Mouse (Mus musculus) heart, adult 18-20 months (tissue): Measurements from ENCODE around the gene Krcc1. TPM values are rescaled to one million over a fixed set of nuclear protein-coding genes. Genes with fewer than 3 reads are reported as not detected.
A peak's percentile ranks its signal among the peaks of the same experiment; 100 is the strongest.
"Not testable (repeated sequence)": the region's sequence is repeated elsewhere in the genome, so short reads cannot be mapped to it uniquely, and the experiment has no call there.

Experiments used
- DNase-seq, 2 experiments: peaks; one replicate each; pipeline ENCODE4 v3.0.0; 2021 to 2022; ENCODE audit warnings: mixed read lengths in 1 of 2
- total RNA-seq, 2 experiments: library from RNA; stranded (reverse); gene quantifications; 2 replicates each; pipeline ENCODE4 v1.2.3; 2021

The Krcc1 gene
- total RNA-seq, 2 experiments from 2014 or later: 60.6 to 63.9 TPM

DNA sequence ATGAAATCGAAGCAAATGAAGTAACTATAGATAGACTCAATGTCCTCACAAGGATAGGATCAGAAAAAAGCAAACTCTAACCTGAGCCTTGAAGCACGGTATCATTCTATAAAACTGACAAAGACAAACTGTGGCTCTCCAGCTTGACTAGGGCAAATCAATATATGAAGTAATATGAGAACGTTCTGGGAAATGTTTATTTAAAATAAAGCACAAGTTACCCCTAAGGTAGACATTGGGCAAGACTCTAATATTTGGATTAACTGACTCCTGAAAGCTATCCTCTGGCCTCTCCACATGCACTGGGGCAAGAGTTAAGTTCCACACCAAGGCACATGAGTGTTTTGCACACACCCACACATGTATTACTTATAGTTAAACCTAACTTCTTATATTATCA lies 10.4 kb upstream of the Krcc1 start:
- no peak for DNase-seq

DNA sequence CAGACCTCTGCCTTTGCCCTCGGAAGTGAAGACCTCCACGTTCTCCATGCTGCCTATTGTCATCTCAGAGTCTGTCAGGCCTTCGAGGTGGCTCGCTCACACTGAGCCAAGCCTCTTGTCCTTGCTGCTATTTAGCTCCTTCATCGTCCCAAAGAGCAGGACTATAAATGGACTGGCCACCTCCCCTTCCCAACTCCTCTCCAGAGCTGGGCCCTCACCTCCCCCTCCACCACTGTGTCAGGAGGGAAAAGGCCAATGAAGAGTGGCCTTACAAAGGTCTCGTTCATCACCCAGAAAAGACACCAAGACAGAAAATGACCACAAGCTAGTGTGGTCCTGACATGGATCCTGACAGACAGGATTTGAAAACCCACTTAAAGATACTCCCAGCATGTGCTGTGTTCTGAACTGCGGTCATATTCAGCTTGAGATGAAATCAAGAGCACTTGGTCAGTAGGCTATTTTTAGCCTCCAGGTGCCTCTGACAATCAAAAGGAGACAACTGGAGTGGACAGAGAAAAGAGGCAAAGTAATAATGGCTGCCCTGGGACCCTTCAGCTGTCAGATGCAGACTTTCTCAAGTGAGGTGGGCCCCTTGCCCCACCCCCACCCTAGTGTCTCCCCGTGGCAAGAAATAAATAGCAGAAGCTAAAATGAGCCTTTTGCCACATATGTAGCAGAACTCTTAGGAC lies 9.2 kb upstream of the Krcc1 start:
- peak; percentile 64 to 75 for DNase-seq

DNA sequence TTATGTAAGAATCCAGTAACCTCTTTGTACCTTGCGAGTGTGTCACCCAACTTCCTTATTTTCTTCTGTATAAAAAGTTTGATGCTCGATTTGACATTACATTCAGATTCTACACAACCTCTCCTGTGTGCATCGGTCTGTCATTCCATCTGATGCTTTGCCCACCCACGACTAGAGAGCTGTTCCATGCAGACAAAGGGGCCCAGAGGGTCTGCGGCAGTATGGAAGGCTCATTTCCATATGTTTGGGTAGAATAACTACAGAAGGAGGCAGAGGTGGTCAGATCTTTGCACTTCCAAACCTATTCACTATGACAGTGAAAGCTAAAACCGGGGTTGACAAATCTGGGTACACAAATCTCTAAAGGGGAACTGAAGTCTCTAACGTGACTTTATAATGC lies 3.9 kb upstream of the Krcc1 start:
- DNase-seq: not testable (repeated sequence)

DNA sequence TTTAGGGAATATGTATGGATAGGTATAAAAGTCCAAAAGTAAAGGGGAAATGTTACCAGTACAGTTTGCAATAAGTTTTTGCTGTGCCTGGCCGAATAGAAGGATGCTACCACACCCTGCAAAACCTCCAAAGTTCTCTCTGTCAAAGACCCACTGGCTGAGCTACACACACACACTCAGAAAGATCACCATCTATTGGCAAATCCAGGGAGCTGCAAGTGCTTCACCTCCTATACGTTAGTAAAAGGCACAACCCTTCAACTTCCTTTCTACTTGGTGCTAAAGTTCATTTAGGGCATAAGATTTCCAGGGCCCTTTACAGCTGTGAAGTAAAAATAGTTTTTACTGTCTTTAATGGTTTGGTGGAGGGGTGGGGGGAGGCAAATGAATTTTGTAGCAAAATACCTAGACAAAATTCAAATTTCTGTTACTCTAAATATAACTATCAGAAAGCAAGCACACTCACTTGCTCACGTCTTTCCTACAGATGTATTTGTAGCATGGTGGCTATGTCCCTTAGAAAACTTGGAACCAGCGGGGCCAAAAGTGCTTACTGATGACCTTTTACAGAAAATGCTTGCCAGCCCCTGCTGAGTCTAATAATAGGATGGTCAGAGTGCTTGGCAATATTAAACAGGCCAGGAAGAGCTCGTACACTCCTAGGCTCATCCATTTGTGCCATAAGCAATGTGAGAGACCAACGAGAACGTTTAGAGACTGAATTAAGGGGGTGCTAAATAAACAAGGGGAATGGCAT lies 2.4 kb upstream of the Krcc1 start:
- DNase-seq: peak; percentile 50 to 63

DNA sequence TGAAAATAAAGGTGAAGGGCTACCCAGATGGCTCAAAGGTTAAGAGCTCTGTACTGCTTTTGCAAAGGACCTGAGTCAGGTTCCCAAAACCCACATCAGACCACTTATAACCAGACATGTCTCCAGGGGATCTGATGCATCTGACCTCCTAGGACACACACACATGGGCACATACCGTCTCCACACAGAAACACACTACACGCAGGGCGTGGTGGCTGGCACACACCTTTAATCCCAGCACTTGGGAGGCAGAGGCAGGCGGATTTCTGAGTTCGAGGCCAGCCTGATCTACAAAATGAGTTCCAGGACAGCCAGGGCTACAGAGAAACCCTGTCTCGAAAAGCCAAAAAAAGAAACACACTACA lies 1.8 kb upstream of the Krcc1 start:
- not testable (repeated sequence) for DNase-seq

DNA sequence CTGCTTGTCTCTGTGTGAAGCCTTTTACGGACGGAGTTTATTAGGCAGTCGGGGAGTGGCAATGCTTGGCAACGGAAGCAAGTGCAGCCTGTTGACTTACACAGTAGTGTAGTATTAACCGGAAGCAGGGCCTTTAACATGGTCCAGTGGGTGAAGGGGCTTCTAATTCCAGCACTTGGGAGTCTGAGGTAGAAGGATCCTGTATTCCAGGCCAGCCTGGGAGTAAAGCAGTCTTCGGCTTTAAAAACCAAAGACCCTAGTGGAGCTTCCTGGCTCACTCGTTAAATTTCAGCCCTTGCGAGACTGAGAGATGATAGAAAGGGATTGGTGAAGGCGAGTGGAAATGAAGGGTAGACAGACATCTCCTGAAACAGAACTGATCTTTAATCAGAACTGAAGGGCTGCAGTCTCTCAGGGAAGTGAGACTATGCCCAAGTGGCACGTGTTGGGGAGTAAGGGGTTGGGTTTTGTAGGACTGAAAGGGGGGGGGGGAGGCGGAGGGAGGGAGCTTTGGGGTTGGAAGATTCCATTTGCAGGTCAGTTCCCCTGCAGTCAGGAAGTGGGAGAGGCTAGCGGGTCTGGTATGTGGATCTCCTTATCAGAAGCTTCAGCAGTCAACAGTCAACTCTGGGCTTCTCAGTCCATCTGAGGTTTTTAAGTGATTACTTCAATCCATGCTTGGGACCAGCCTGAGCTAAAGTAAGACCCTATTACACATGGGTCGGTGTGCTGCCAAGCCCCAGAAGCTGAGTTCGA lies 998 bp upstream of the Krcc1 start:
- DNase-seq: peak; percentile 67 to 68

DNA sequence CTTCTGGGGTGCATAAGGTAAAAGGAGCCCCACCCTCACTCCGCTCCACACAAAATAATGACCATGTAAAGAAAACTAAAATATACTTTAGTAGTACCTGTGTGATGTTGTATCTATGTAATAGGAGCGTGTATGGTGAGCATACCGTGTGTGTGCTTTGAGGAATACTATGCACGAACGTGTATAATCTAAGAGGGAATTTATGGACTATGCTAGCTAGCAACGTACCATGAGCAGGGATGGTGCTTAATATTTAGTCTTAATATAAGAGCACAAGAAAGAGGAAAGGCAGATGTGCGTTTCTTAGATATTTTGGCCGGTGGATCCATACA lies 454 bp upstream of the Krcc1 start:
- DNase-seq: no peak

DNA sequence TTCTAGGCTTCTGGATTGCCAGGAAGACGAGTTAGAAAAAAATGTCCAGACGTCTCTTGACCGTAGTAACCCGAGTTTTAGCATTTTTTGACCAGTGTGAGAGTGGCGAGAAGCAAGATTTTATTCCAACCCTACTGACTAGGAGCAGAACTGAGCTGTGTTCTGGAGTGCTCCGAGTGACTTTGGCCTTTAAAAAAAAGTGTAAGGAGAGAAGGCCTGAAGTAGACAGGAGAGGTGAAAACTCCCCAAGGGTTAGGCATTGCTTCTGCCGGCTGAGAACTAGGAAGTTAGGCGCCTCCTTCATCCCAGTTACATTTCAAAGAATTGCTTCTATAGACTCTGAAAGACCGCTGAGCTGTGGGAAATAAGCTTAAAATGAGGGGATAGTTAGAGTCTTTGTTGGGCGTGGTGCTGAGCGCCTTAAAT lies 852 bp downstream of the Krcc1 start:
- peak in 1 of 2 experiments; percentile 11 for DNase-seq

DNA sequence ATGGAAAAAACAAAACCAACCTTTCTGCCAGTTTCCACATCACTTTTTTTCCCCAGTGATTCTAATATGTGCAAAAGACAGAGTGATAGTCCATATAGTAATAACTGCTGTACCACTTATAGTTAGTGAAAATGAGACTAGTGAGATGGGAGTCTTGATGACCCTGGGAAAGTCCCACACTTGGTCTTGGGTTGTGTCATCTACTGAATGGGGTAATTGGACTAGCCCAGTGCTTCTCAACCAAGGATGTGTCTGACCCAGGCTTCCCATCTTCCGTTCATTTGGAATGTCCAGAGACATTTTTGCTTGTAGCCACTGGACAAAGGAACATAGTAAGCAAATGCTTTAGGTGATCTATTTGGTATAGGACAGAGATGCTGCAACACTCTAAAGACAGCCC lies 2.2 kb downstream of the Krcc1 start:
- no peak for DNase-seq

DNA sequence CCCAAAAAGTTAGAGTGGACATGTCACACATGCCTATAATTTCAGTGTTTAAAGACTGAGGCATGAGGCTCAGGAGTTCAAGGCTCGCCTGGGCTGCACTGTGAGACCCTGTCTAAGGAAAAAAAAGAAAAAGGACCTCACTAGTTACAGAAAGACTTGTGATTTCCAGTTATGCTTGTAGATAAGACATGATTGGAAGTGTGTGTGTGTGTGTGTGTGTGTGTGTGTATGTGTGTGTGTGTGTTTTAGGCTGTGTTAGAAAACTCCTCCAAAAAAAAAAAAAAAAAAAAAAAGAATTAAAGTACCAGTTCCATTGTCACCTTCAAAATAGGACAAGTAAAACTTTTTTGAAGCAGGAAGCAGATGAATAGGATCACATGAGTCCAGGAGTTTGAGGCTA lies 3.1 kb downstream of the Krcc1 start:
- DNase-seq: no peak

DNA sequence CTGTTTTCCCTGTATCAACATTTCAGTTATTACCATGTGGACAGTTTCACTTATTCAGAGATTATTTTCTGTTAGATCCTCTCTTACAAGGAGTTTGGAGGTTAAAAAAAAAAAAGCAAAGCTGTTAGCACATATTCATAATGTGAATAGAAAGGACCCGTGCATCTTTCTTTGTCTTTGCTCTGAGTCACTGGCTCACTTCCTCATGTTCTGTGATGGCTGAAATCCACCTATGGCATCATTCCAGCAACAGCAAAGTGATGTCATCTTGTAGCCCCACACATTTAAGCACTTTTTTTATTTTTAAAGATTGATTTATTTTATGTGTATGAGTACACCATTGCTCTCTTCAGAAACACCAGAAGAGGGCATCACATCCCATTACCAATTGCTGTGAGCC lies 7.9 kb downstream of the Krcc1 start:
- no peak for DNase-seq

DNA sequence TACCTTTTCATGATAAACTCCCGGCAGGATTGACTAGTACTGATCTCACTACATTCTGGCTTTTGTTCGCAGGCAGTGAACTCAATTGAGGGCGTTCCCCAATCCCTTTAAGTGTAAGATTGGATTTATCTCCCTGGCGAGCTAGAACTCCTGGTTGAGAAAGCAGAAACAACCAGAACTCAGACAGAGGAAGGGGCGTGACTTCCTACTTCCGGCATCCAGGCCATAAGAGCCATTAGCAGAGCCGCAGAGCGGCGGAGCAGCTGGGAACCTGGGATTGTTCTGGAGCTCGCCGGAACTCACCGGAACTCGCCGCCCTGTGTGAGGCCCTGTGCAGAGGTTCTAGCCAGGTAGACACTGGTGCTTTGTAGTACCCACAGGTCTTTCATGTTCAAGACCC lies 22.0 kb downstream of the Krcc1 start:
- DNase-seq: peak; percentile 21 to 70

DNA sequence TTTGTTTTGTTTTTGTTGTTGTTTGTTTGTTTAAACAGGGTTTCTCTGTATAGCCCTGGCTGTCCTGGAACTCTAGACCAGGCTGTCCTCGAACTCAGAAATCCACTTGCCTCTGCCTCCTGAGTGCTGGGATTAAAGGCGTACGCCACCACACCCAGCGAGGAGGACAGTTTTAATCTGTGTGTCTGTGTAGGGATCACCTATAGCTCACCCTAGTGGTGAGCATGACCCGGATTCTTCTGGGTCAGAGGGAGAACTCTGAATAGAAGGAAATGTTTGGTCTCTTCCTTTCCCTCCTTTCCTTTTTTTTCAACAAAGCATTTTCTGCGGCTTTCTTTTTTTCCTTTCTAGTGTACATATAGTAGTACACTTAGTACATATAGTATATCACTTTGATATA lies 23.8 kb downstream of the Krcc1 start:
- no peak for DNase-seq

DNA sequence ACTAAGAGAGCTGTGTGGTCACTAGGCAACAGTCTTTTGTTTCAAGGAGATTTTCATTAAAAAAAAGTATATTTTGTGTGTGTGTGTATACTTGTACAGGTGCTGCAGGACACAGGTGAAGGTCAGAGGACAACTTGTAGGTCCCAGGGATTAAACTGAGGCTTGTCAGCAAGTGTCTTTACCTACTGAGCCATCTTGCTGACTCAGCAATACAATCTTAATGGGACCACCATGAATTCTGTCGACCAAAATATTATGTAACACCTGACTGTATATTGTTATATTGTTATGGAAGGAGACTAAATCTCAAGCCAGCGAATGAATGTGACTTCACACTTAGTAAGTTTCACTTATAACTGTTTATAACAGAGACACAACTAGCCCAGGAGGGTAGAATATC lies 26.6 kb downstream of the Krcc1 start:
- no peak for DNase-seq

DNA sequence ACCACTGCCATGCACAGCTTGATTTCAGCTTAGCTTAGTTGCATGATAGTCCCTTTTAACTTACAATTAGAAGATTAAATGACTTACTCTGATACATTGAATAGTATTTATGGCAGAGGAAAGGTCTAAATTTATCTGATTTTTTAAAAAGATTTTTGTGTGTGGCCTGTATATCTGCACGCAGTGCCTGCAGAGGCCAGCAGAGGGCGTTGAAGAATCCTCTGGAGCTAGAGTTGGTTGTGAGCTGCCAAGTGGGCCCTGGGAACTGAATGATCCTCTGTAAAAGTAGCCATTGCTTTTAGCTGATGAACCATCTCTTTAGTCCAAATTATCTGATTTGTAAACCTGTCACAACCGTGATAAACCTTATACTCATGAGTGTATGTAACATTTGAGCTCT lies 27.3 kb downstream of the Krcc1 start:
- DNase-seq: peak in 1 of 2 experiments; percentile 15

DNA sequence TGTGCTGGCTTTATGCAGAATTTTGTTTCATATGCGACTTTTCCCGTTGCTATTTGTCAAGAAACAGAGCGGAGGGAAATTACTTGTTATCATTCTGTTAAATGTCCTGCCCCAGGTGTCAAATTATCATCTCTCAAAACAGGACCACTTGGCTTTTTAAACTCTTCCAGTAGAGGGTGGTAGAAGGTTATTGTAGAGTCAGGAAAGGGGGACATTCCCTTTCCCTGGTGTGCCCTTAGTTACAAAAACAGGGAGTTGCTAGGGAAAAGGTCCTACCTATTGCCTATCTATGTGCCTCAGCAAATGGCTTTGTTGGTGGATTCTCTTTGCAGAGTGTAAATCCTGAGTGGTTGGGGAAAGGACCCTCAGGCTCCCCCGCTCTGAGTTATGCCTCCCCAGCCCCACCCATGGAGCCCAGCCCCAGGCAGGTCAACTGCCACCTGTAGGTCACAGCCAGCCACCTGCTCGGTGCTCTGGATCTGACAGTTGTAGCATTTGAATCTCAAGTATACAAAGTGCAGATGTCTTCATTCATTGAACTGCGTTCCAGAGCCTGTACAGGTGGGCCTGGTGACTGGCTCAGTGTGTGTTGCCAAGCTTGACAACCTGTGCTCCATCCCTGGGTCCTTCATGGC lies 30.7 kb downstream of the Krcc1 start:
- no peak for DNase-seq

DNA sequence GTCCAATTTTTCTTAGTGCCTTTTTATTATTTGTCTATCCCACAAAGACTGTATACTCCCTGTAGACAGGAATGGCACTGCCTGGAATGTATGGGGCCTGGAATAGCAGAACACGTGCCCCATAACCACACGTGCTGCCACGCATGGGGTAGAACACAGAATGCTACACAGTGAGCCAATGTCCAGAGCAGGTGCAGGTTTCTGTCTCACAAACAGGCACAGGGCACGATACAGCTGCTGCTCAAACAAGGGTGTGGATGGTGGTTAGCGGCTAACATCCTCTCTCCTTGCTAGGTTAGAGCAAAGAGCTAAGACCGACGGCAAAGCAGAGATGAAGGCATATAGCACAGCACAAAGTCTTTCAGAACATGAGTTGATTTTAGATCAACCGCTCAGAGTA lies 36.0 kb downstream of the Krcc1 start:
- no peak for DNase-seq

DNA sequence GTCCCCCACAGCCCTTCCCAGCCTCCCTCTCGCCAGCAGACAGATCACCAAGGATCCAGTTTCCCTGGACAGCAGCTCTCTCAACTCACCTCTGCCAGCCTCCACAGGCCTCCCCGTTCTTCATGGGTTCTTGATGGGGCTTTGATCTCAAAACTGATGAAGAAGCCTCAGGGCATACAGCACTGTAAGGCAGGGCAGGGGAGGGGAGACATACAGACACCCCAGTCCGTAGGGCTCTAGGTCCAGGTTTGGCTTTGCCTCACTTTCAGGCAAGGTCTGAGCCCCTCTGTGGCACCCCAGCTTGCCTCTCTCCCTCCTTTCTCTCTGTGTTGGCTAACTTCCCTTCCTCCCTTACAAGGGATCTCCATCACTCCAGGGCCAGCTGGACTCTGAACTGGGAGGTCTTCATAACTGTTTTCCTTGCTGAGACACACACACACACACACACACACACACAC lies 50.4 kb downstream of the Krcc1 start, which contains the start of gene Smyd1:
Gene Smyd1 (minus strand): TSS at position 408 of the 458 bp plus-strand sequence.
- no peak for DNase-seq

DNA sequence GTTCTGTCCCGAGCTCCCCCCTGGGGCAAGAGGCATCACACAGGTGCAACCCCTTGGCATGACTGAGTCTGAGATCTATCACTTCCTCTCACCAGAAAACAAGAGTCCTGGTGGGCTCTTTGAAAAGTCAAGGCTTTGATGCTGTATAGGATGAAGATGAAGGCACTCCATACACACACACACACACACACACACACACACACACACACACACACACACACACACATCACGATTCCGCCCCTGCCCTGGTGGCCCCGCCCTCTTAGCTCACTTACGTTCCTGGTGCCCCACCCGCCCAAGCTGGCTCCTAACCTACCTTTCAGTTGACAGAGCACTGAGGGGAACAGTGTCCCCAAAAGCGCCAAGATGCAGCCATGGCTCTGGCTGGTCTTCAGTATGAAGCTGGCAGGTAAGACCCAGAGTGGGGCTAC lies 51.0 kb downstream of the Krcc1 start, which contains the start of gene Cd8b1:
Gene Cd8b1 (plus strand): TSS at position 298 of the 431 bp plus-strand sequence.
- DNase-seq: no peak

DNA sequence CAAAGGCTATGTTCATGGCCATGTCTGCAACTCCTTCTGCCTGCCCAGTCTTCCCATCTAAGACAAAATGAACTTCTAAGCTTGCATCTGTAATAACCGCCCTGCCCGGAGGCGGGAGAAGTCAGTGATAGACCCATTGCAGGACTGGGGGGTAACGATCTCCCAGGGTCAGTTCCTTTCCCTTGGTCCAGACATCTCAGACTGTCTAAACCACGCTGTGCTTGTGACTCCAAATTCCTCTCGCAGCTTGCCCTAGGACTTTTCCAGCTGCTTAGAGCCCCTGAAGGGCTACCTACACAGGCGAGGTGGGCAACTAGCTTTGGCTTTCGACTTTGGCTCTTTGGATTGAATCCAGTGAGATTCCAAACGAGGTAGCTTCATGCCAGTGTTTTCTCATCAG lies 53.3 kb downstream of the Krcc1 start:
- DNase-seq: no peak

DNA sequence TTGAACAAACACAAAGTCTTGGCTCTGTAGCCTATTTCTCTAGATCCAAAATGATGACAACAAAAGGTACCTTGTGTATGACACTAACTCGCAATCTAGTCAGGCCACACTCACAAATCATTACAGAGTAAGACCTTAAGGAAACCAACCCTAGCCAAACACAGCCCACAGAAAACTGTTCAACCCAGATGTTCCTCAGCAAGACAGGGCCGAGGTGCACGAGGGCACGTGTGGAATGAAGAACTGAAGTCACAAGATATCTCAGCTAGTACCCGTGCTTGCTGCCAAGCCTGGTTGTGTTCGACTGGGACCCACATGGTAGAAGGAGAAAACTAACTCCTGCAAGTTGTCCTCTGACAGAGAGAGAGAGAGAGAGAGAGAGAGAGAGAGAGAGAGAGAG lies 58.4 kb downstream of the Krcc1 start:
- no peak for DNase-seq

DNA sequence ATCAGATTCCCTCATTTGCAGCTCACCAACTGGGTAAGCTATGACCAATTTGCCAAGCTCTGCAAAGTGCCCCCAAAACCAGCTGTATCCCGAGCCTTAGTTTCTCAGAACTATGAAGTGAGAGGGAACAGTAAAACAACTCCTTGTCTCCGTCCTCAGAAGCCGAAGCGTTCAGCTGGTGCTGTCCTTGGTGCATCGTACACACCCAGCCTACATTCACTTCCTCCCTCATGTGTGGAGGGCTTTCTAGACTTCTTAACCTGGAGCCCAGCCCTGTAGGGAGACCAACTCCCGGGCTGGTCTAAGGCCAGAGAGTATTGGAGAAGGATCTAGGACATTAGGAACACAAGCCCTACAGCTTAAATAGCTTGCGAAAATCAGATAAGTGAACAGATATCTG lies 59.0 kb downstream of the Krcc1 start:
- DNase-seq: no peak

DNA sequence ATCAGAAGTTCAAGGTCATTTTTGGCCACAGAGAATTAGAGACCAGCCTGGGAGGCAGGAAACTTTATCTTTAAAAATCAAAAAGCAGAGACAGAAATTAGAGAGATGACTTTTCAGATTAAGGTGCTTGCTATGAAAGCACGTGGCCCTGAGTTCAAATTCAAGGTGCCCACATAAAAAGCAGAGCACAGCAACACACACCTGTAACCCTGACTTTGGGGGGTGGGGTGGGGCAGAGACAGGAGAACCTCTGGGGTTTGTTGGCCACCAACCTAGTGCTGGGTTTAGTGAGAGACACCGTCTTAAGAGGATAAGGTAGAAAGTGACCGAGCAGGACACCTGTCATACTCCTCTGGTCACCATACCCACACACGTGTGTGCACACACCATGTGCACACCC lies 60.0 kb downstream of the Krcc1 start:
- DNase-seq: not testable (repeated sequence)
